Mouse (Mus musculus): ENCODE measurements at regions not wholly inside any gene's neighbourhood (a gene's known extent, or its start where the extent isn't known, plus 50 kb on each side); places are given as distances from the start of the nearest gene placed in this dataset.

DNA sequence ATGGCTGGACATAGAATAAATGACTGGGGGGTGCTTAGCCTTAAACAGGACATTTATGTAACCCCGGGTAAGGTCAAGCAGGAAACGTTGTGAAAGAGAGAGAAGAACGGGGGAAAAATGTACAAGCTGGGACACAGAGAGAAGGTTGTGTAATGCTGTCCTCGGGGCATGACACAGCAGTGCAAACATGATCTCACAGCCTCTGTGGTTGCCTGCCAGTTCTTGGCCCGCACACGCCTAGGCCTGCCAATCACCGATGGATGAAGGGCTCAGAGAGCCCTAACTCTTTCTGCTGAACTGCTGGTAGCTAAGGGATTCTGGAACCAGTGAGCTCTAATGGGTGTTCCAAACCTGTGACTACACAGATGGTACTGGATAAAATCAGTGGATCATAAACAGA is 96.5 kb upstream of the Btg3 start:
- TF ChIP-seq CTCF (IDR thresholded peaks at IDR 0.05; ENCODE audit: borderline replicate concordance, insufficient read depth, low read length): no peak
- no peak for TF ChIP-seq POLR2A (IDR thresholded peaks at IDR 0.05; ENCODE audit: low read depth, low read length)
